Mouse (Mus musculus) CH12.LX (cell line): Measurements from ENCODE around the gene Tmem50b.

Experiments
- CHD2 ChIP-seq: IDR thresholded peaks from 2 replicates; pipeline ENCODE4 v1.6.1; 2011; ENCODE audit warnings: low read length, improper control_type of control experiment
- CTCF ChIP-seq, 2 experiments: IDR thresholded peaks in 1 of 2; conservative IDR thresholded peaks in 1 of 2; 2 replicates each; pipeline ENCODE4 v1.5.1; 2011 to 2012; ENCODE audit warnings: low read depth in 2 of 2, low read length in 2 of 2, improper control_type of control experiment in 1 of 2, inconsistent platforms in 1 of 2, mild to moderate bottlenecking in 1 of 2, moderate library complexity in 1 of 2
- GABPA ChIP-seq: IDR thresholded peaks from 2 replicates; pipeline ENCODE4 v1.6.1; 2012; ENCODE audit warnings: low read depth, low read length, improper control_type of control experiment, inconsistent platforms; ENCODE audit not compliant: insufficient replicate concordance
- HCFC1 ChIP-seq: IDR thresholded peaks from 2 replicates; pipeline ENCODE4 v1.6.1; 2012; ENCODE audit warnings: low read depth, mild to moderate bottlenecking, inconsistent platforms, low read length, improper control_type of control experiment
- MAX ChIP-seq: IDR thresholded peaks from 2 replicates; pipeline ENCODE4 v1.6.1; 2011; ENCODE audit warnings: low read length, improper control_type of control experiment
- MAZ ChIP-seq: IDR thresholded peaks from 2 replicates; pipeline ENCODE4 v1.6.1; 2012; ENCODE audit warnings: low read depth, mild to moderate bottlenecking, inconsistent platforms, low read length, improper control_type of control experiment, moderate library complexity
- NRF1 ChIP-seq: IDR thresholded peaks from 2 replicates; pipeline ENCODE4 v1.6.1; 2014; ENCODE audit warnings: low read depth, mild to moderate bottlenecking, inconsistent platforms, low read length, improper control_type of control experiment, moderate library complexity
- RAD21 ChIP-seq: IDR thresholded peaks from 2 replicates; pipeline ENCODE4 v1.6.1; 2011; ENCODE audit warnings: low read depth, mild to moderate bottlenecking, low read length, improper control_type of control experiment, moderate library complexity
- USF2 ChIP-seq: conservative IDR thresholded peaks from 2 replicates; pipeline ENCODE4 v1.6.1; 2011; ENCODE audit warnings: low read depth, low read length, improper control_type of control experiment
- ZNF384 ChIP-seq: IDR thresholded peaks from 2 replicates; pipeline ENCODE4 v1.6.1; 2012; ENCODE audit warnings: low read depth, low read length, improper control_type of control experiment, inconsistent platforms

DNA sequence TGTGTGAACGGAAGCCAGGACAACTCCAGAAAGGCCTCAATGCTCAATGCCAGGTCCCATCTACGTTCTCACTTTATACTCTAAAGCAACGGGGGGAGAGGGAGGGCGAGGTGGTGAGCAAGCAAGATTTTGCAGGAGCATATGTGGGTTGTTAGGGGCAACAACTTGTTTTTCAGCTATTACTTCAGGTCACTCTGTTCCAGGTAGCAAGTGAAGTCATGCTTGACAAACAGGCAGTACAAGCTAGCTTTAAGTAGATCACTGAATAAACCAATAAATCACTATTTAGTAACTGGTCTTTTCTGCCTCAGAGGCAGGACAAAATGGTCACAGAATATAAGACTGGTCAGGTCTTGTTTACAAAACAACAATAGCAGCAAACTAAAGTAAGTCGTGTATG lies 12.0 kb downstream of the Tmem50b start:
- TF ChIP-seq GABPA (no peak), MAX (no peak), HCFC1 (no peak), CTCF (conservative IDR thresholded peaks at IDR 0.05 in 1 of 2, IDR thresholded peaks at IDR 0.05 in 1 of 2; ENCODE audit: low read depth in 2 of 2, low read length in 2 of 2) (no peak), RAD21 (no peak), USF2 (no peak), NRF1 (no peak), CHD2 (no peak), ZNF384 (no peak), MAZ (no peak)
